Mouse (Mus musculus) lung, embryonic 14.5 days (tissue): Measurements from ENCODE around the gene Pdap1. TPM values are rescaled to one million over a fixed set of nuclear protein-coding genes. Genes with fewer than 3 reads are reported as not detected.
A peak's percentile ranks its signal among the peaks of the same experiment; 100 is the strongest.

Source experiments
- ATAC-seq: fragments of 200-750 bp; cut with Nextera tagmentation; 2 replicates; pipeline ENCODE4 v1.8.0; 2017; ENCODE audit warnings: mild to moderate bottlenecking, moderate TSS enrichment, moderate library complexity; ENCODE audit not compliant: insufficient read depth
- DNase-seq: peaks from one replicate; pipeline ENCODE4 v3.0.0-alpha.2; 2015
- H3K27ac ChIP-seq: fragments of 300-500 bp; sonication (generic); 2 replicates; pipeline ENCODE4 v1.5.1; 2014; ENCODE audit warnings: low read depth, mild to moderate bottlenecking, moderate library complexity
- H3K27me3 ChIP-seq: fragments of 300-500 bp; sonication (generic); 2 replicates; pipeline ENCODE4 v1.6.1; 2014; ENCODE audit warnings: low read length, control low read depth; ENCODE audit not compliant: insufficient read depth
- H3K36me3 ChIP-seq: fragments of 300-500 bp; sonication (generic); 2 replicates; pipeline ENCODE4 v1.6.1; 2014; ENCODE audit warnings: control low read depth; ENCODE audit not compliant: insufficient read depth
- H3K4me1 ChIP-seq: fragments of 300-500 bp; sonication (generic); 2 replicates; pipeline ENCODE4 v1.6.1; 2014; ENCODE audit warnings: antibody characterized with exemption, control low read depth; ENCODE audit not compliant: insufficient read depth
- H3K4me2 ChIP-seq: fragments of 300-500 bp; sonication (generic); 2 replicates; pipeline ENCODE4 v1.6.1; 2014; ENCODE audit warnings: mild to moderate bottlenecking
- H3K4me3 ChIP-seq: fragments of 300-500 bp; sonication (generic); 2 replicates; pipeline ENCODE4 v1.5.1; 2014; ENCODE audit warnings: low read depth, low read length
- H3K9ac ChIP-seq: fragments of 300-500 bp; sonication (generic); 2 replicates; pipeline ENCODE4 v1.6.1; 2014
- H3K9me3 ChIP-seq: fragments of 300-500 bp; sonication (generic); 2 replicates; pipeline ENCODE4 v1.6.1; 2016; ENCODE audit warnings: low read depth, low read length, control low read depth
- CTCF ChIP-seq: IDR thresholded peaks from 2 replicates; pipeline ENCODE4 v1.5.1; 2016; ENCODE audit warnings: antibody characterized with exemption, low read depth
- WGBS: fragments of 180-500 bp; shearing (Covaris S2); extraction: QIAGEN DNeasy Blood & Tissue Kit; methylation state at CpG from one replicate; pipeline ENCODE4 v1.1.7; 2014; 5-methylcytosine and 5-hydroxymethylcytosine counted together
- polyA plus RNA-seq: library from polyadenylated mRNA; unstranded; fragments of >200 nt; fragmentation: Nextera tagmentation; extraction: Ambion mirVana; gene quantifications from 2 replicates; pipeline ENCODE4 v1.2.1, GENCODE M21; 2014

The Pdap1 gene
- polyA plus RNA-seq, 1 experiment from 2014 or later = 107 TPM

DNA sequence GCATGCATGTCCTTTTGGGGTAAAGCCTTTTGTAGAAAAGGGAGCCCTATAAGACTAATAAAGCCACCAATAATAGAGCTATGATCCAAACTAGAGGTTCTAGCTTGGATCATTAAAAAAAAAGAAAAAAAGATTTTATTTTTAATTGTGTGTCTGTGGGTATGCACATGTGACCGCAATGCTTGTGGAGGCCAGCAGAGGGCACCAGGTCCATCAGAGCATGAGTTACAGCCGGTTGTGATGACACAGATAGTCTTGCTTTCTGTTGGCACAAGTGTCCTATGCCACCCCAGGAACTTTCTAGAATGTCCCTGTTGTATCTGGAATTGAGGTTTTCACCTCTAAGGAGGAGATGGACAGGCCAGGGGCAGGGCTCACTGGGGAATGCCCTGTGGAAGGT, 20.7 kb downstream of the Pdap1 start:
- H3K9ac ChIP-seq = no peak overlapping the region
- TF ChIP-seq CTCF = peak; percentile 57
- H3K27ac ChIP-seq = no peak overlapping the region
- ATAC-seq = no peak
- peaks cover 26% of the 10 kb centered on the region for H3K36me3 ChIP-seq
- 91% methylated on average over 2 of the region's 2 CpGs for WGBS
- no peak overlapping the region for H3K4me2 ChIP-seq
- DNase-seq = no peak
- no peaks in the 10 kb centered on the region for H3K9me3 ChIP-seq
- no peaks in the 10 kb centered on the region for H3K4me1 ChIP-seq
- H3K4me3 ChIP-seq = no peak overlapping the region
- H3K27me3 ChIP-seq = no peaks in the 10 kb centered on the region

DNA sequence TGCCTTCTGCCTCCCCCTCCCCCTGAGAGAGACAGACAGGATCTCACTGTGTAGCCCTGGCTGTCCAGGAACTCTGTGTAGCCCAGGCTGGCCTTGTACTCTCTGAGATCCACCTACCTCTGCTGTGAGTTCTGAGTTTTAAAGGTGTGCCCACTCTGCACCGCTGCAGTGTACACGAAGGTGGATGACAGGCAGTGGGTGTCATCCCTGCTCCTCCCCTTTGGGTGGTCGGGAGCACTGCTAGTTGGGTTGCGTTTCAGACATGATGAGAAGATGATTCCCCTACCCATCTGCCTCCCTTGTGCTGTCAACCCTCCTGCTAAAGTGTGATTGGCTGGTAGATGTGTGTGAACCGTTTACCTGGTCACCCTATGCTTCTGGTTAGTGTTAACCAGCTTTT, 21.6 kb downstream of the Pdap1 start:
- ATAC-seq = no peak
- Histone ChIP-seq H3K27me3 (no peaks in the 10 kb centered on the region), H3K9me3 (no peaks in the 10 kb centered on the region), H3K4me2 (no peak overlapping the region), H3K4me1 (no peaks in the 10 kb centered on the region), H3K36me3 (peaks cover 17% of the 10 kb centered on the region), H3K27ac (no peak overlapping the region), H3K9ac (no peak overlapping the region), H3K4me3 (no peak overlapping the region)
- TF ChIP-seq CTCF = no peak
- 90% methylated on average over 5 of the region's 5 CpGs for WGBS
- no peak for DNase-seq

DNA sequence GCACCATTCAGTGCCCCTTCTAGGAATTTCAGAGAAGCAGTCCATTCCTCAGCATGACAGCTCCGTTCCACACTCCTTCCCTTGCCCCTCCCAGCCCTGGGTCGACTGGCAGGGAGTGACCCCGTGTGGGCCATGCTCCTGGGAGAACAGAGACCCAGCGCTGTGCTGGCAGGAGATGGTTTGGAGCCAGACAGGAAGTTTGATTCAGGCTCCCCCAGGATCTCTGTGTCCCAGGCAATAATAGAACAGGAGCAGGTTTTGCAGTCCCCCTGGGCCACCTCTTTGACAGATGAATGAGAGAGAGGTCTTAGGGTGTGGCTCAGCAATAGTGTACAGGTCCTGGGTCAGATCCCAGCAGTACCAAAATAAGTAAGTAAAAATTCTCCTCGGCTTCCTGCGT, 22.0 kb downstream of the Pdap1 start:
- Histone ChIP-seq H3K9ac (no peak overlapping the region), H3K4me2 (no peak overlapping the region), H3K27me3 (no peaks in the 10 kb centered on the region), H3K4me1 (no peaks in the 10 kb centered on the region), H3K27ac (no peak overlapping the region), H3K36me3 (peaks cover 12% of the 10 kb centered on the region), H3K9me3 (no peaks in the 10 kb centered on the region), H3K4me3 (no peak overlapping the region)
- DNase-seq = no peak
- no peak for ATAC-seq
- TF ChIP-seq CTCF = no peak
- WGBS = 50% methylated on average over 6 of the region's 6 CpGs

DNA sequence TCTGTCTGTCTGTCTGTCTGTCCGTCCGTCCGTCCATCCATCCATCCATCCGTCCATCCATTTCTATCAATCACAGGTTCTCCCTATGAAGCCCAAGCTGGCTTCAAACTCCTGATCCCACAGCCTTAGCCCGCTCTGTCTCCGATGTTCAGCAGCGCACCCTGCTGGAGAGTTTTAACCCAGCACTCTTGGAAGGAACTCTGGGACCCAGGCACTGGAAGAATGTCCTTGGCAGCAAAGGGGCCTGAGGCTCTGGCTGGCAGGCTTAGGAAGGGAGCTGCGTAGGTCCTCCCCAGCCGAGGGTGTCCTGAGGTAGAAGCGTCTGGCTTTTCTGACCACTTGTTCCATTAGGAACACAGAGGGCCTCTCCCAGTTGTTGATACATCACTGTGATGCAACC, 23.1 kb downstream of the Pdap1 start:
- Histone ChIP-seq H3K27me3 (no peaks in the 10 kb centered on the region), H3K27ac (peak overlapping the region; percentile 88), H3K4me1 (no peaks in the 10 kb centered on the region), H3K36me3 (peaks cover 2% of the 10 kb centered on the region; the same call in 1 of the 2 replicates), H3K4me3 (0 out of 2 replicates have a peak overlapping the region, but pooled peaks have one; percentile 3), H3K9ac (no peak overlapping the region), H3K4me2 (peak overlapping the region; percentile 78), H3K9me3 (no peaks in the 10 kb centered on the region)
- WGBS = 36% methylated on average over 10 of the region's 10 CpGs
- DNase-seq (peak; percentile 85), ATAC-seq (peak; percentile 25; the same call in 1 of the 2 replicates)
- TF ChIP-seq CTCF = peak; percentile 76

DNA sequence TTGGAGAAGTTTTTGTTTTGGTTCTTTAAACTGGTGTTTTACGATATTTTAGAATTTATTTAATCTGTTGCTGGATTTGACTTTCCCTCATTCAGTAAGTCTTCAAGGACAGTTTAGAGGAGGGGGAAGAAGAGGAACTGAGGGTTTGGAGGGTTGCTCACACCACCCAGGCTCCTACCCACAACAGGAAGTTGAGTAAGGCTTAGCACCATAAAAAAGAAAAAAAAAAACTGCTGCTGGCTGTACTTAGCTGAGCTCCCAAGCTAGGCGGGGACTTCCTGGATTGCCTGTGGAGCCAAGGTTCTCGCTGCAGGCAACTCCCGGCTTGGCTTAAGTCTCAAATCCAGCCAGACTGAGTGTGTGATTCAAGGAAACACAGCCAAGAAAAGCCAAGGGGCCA, 23.7 kb downstream of the Pdap1 start:
- WGBS = 27% methylated on average over 4 of the region's 4 CpGs
- ATAC-seq = peak; percentile 53
- H3K4me3 ChIP-seq = peak overlapping the region; percentile 3; the same call in 1 of the 2 replicates
- DNase-seq = peak; percentile 90
- H3K27ac ChIP-seq = peak overlapping the region; percentile 88
- H3K4me1 ChIP-seq = no peaks in the 10 kb centered on the region
- H3K4me2 ChIP-seq = peak overlapping the region; percentile 78
- TF ChIP-seq CTCF = no peak
- no peaks in the 10 kb centered on the region for H3K27me3 ChIP-seq
- H3K9me3 ChIP-seq = no peaks in the 10 kb centered on the region
- no peak overlapping the region for H3K9ac ChIP-seq
- no peaks in the 10 kb centered on the region for H3K36me3 ChIP-seq

DNA sequence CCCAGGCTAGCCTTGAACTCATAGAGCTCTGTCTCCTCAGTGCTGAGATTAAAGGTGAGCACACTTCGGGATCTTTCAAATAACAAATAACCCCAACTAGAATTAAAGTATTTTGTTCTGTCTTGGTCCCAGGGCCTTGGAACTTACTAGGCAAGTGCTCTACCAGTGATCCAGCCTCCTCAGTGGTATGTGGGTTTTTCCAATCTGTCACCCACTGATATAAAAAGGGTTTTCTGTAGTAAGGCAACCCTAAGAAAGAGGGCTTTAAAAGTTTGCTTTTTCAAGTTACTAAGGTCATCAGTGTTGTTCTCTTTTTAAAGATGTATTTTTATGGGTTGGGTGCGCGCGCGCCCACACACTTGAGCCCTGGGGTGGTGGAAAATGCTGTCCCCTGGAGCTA, 24.3 kb downstream of the Pdap1 start:
- Histone ChIP-seq H3K4me2 (peak overlapping the region; percentile 78), H3K9ac (no peak overlapping the region)

DNA sequence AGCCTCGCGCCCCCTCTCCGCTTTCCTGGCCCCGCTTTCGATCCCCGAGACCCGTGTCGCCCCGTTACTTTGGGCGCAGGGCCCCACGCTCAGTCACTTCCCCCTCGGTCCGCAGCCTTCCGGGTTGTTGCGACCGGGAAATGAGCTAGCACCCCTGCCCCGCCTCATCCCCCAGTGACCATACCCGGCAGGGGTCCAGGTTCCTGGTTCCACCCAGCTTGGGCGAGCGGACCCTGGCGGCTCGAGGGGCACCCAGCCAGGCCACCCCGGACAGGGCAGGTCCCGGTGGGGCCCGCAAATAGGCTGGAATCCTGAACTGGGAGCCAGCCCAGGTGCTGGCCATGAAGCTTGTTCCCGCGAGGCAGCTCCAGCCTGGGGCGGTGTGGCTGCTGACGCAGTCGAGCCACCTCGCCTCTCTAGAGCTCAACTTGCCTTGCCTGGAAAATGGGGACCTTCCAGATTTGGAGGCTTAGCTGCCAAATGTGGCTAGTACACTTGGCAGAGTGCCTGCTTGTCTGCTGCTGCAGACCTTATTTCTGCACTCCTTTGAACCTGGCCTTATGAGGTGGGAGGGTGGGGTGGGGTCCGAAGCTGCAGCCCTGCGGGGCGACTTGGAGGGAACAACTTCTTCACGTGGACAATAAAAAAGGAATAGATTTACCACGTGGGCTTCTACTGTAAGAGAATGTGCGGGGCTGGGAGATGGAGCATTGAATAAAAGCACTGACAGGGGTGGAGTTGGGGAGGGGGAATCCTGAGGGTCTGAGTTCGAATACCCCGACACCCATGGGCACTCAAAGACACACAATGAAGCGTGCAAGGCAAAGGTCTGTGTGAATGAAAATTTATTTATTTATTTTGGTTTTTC, 25.2 kb downstream of the Pdap1 start:
- Histone ChIP-seq H3K9ac (peak overlapping the region; percentile 66), H3K9me3 (no peaks in the 10 kb centered on the region), H3K27me3 (no peaks in the 10 kb centered on the region), H3K27ac (peak overlapping the region; percentile 51; the same call in 1 of the 2 replicates), H3K4me1 (no peaks in the 10 kb centered on the region), H3K4me3 (peak overlapping the region; percentile 69), H3K36me3 (peaks cover 11% of the 10 kb centered on the region), H3K4me2 (peak overlapping the region; percentile 78)
- peak; percentile 22; the same call in 1 of the 2 replicates for ATAC-seq
- 13% methylated on average over 40 of the region's 40 CpGs for WGBS
- peak; percentile 65 for DNase-seq
- TF ChIP-seq CTCF = no peak

More for the DNA sequence above, 24.3 kb downstream of the Pdap1 start:
- ATAC-seq = no peak
- no peaks in the 10 kb centered on the region for H3K27me3 ChIP-seq
- no peak for DNase-seq
- peaks cover 2% of the 10 kb centered on the region; the same call in 1 of the 2 replicates for H3K36me3 ChIP-seq
- no peaks in the 10 kb centered on the region for H3K9me3 ChIP-seq
- H3K4me3 ChIP-seq = peak overlapping the region; percentile 3; the same call in 1 of the 2 replicates
- no peak for TF ChIP-seq CTCF
- H3K4me1 ChIP-seq = no peaks in the 10 kb centered on the region
- WGBS = 79% methylated on average over 5 of the region's 5 CpGs
- peak overlapping the region; percentile 88 for H3K27ac ChIP-seq
